In genomic region chr8:91799681-91800522, GRCm38 (mm10) we compare ENCODE assay signal across 7 mouse cellular contexts. TPM values are rescaled to one million over a fixed set of nuclear protein-coding genes. Genes with fewer than 3 reads are reported as not detected.
DNase-seq lines count a peak whose midpoint lies in the region; ATAC-seq and TF ChIP-seq lines count a peak whose summit lies in the region.

No protein-coding gene starts in this region.

- H3K4me3 ChIP-seq in G1E (ENCODE audit: low read depth, low read length): peak overlapping the region; percentile 13; the same call in 1 of the 2 replicates
- H3K4me3 ChIP-seq in heart, embryonic 15.5 days: peak overlapping the region; percentile 80
- peak overlapping the region; percentile 71 for H3K4me3 ChIP-seq in limb, embryonic 10.5 days
- peak overlapping the region; percentile 61 for H3K4me3 ChIP-seq in midbrain, embryonic 16.5 days (ENCODE audit: low read depth, low read length)

- TF ChIP-seq CTCF in G1E (IDR thresholded peaks at IDR 0.05; ENCODE audit: low read depth, low read length): no peak

- H3K27ac ChIP-seq in heart, embryonic 15.5 days: peak overlapping the region; percentile 95
- H3K27ac ChIP-seq in limb, embryonic 10.5 days: peak overlapping the region; percentile 92
- peak overlapping the region; percentile 91 for H3K27ac ChIP-seq in midbrain, embryonic 16.5 days (ENCODE audit: low read length)

- no peak for DNase-seq in G1E (ENCODE audit: low spot score)
- DNase-seq in cerebellum, postnatal 14 days: peak; percentile 43 to 48
- peak; percentile 69 for DNase-seq in limb, embryonic 10.5 days (ENCODE audit: low spot score)
- DNase-seq in left cerebral cortex, adult 11 months (ENCODE audit: low spot score): no peak
- no peak for DNase-seq in layer of hippocampus, adult 8-10 months (ENCODE audit: low spot score in 2 of 2)

- H3K9ac ChIP-seq in heart, embryonic 15.5 days: peak overlapping the region; percentile 89
- peak overlapping the region; percentile 83 for H3K9ac ChIP-seq in midbrain, embryonic 16.5 days (ENCODE audit: low read depth, low read length)

- 2% methylated on average over 89 of the region's 89 CpGs for WGBS in heart, embryonic 15.5 days
- under 1% methylated on average over 89 of the region's 89 CpGs for WGBS in limb, embryonic 10.5 days
- under 1% methylated on average over 71 of the region's 89 CpGs for WGBS in midbrain, embryonic 16.5 days

- H3K36me3 ChIP-seq in G1E (replicated peaks): no peaks in the 10 kb centered on the region
- H3K36me3 ChIP-seq in heart, embryonic 15.5 days: no peaks in the 10 kb centered on the region
- peaks cover 7% of the 10 kb centered on the region for H3K36me3 ChIP-seq in limb, embryonic 10.5 days
- H3K36me3 ChIP-seq in midbrain, embryonic 16.5 days (ENCODE audit: control insufficient read depth, insufficient read depth, low read length): no peaks in the 10 kb centered on the region

- peaks cover 88% of the 10 kb centered on the region for H3K9me3 ChIP-seq in G1E (replicated peaks)
- H3K9me3 ChIP-seq in heart, embryonic 15.5 days (replicated peaks): no peaks in the 10 kb centered on the region
- H3K9me3 ChIP-seq in limb, embryonic 10.5 days (replicated peaks): no peaks in the 10 kb centered on the region
- H3K9me3 ChIP-seq in midbrain, embryonic 16.5 days (replicated peaks; ENCODE audit: control insufficient read depth, low read length, poor library complexity, severe bottlenecking): no peaks in the 10 kb centered on the region

- no peaks in the 10 kb centered on the region for H3K4me1 ChIP-seq in G1E (ENCODE audit: insufficient read depth, low read depth, low read length)
- peaks cover 43% of the 10 kb centered on the region for H3K4me1 ChIP-seq in heart, embryonic 15.5 days (replicated peaks)
- peaks cover 80% of the 10 kb centered on the region for H3K4me1 ChIP-seq in limb, embryonic 10.5 days
- H3K4me1 ChIP-seq in midbrain, embryonic 16.5 days (ENCODE audit: control insufficient read depth, insufficient read depth, low read length): peaks cover 25% of the 10 kb centered on the region

- no peaks in the 10 kb centered on the region for H3K27me3 ChIP-seq in G1E (ENCODE audit: insufficient read depth, low read length)
- peaks cover 79% of the 10 kb centered on the region for H3K27me3 ChIP-seq in heart, embryonic 15.5 days
- H3K27me3 ChIP-seq in limb, embryonic 10.5 days (ENCODE audit: low read depth, poor library complexity, severe bottlenecking): peaks cover 98% of the 10 kb centered on the region
- peaks cover 18% of the 10 kb centered on the region for H3K27me3 ChIP-seq in midbrain, embryonic 16.5 days (ENCODE audit: control insufficient read depth, insufficient read depth, low read depth, low read length)

- H3K4me2 ChIP-seq in heart, embryonic 15.5 days: peak overlapping the region; percentile 93
- peak overlapping the region; percentile 84 for H3K4me2 ChIP-seq in midbrain, embryonic 16.5 days (ENCODE audit: low read length)

- no peak for ATAC-seq in G1E (ENCODE audit: extremely low read depth, insufficient number of reproducible peaks, low FRiP score, poor library complexity, severe bottlenecking)
- ATAC-seq in heart, embryonic 15.5 days (replicated peaks; ENCODE audit: insufficient number of reproducible peaks, insufficient read depth, low FRiP score, low read depth): no peak
- ATAC-seq in midbrain, embryonic 16.5 days: no peak

RNA-seq across cellular contexts. Expression of gene Irx3, which starts 2.0 kb away (rescaled TPM):
- total RNA-seq in G1E (2014; fragmentation: Nextera tagmentation) (2.0 TPM in 1 of 2 replicates, not detected in the other), G1E (2017) (not detected in 2 replicates)
- not detected in 2 replicates for polyA plus RNA-seq in G1E (2012)
- 13.9 and 17.3 TPM in 2 replicates for polyA plus RNA-seq in heart, embryonic 15.5 days (2015; fragmentation: Nextera tagmentation; extraction: Ambion mirVana)
- polyA plus RNA-seq in limb, embryonic 10.5 days (2016; fragmentation: Nextera tagmentation; extraction: Ambion mirVana): 34.2 and 34.4 TPM in 2 replicates
- polyA plus RNA-seq in midbrain, embryonic 16.5 days (2015; fragmentation: Nextera tagmentation; extraction: Ambion mirVana): 16.2 and 16.9 TPM in 2 replicates
- under 1 TPM; 0.23 to 0.71 (median 0.47) TPM for total RNA-seq in layer of hippocampus, adult 8-10 months (2022)

Comparison
In these comparisons a context has a peak if more than half of its experiments do, and no peak if none do; other contexts are left out.
1. DNase-seq: peak in cerebellum, postnatal 14 days (2 of 2) and limb, embryonic 10.5 days (single experiment); none in G1E (single experiment), left cerebral cortex, adult 11 months (single experiment) and layer of hippocampus, adult 8-10 months (0 of 2).
2. H3K4me3 ChIP-seq: peak in every context shown above with its lines; median percentile 80 in heart, embryonic 15.5 days; 71 in limb, embryonic 10.5 days; 61 in midbrain, embryonic 16.5 days; 13 in G1E.
3. RNA of gene Irx3, which starts 2.0 kb away (polyA plus RNA-seq): 34.2 to 34.4 TPM in limb, embryonic 10.5 days, 16.2 to 16.9 TPM in midbrain, embryonic 16.5 days and 13.9 to 17.3 TPM in heart, embryonic 15.5 days; not detected in G1E; every median in the first group is over 10 times any median in the second.
4. Peak in every context shown above with its lines, with median percentiles within 50 percentile points of each other: H3K27ac ChIP-seq.